Mouse (Mus musculus): ENCODE measurements at regions not wholly inside any gene's neighbourhood (a gene's known extent, or its start where the extent isn't known, plus 50 kb on each side); places are given as distances from the start of the nearest gene placed in this dataset.

DNA sequence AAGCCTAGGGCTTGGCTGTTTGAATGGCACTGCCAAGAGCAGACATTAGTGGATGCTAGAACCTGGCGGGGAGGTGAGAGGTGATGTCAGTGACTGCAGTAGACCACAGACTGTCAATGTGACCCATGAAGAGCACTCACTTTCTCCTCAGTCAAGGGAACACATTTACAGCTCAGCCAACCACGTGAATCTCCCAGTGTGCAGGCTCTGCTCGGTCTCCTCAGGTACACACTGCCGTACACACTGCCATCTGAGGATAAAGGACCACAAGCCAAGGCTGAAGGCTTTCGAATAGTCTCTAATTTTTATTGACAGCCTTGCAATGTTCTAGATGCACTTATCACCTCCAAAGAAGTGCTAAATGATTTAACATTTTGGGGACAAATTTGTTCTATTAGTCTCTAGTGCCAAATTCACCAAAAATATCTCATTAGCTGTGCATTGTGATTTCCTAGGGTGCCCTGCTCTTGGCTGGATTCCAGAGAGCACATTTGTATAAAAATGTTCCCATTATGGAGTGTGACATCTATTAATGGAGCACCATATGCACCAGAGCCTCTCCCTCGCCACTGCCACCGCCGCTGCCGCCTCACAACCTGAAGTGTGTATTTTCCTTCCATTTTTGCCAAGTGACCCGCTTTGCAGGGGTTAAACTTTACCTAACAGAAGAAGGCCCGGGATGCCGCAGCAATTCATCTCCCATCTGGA lies 168.7 kb downstream of the Zfp326 start:
- no peak overlapping the region for H3K4me3 ChIP-seq (ENCODE audit: insufficient read depth, low read length)
- no peaks in the 10 kb centered on the region for H3K4me1 ChIP-seq (ENCODE audit: control insufficient read depth, insufficient read depth, low read length)
- H3K27ac ChIP-seq (ENCODE audit: insufficient read depth, low read length) = no peak overlapping the region
- TF ChIP-seq CTCF (IDR thresholded peaks at IDR 0.05; ENCODE audit: borderline replicate concordance, insufficient read depth, low read length) (no peak), POLR2A (IDR thresholded peaks at IDR 0.05; ENCODE audit: low read depth, low read length) (no peak)

DNA sequence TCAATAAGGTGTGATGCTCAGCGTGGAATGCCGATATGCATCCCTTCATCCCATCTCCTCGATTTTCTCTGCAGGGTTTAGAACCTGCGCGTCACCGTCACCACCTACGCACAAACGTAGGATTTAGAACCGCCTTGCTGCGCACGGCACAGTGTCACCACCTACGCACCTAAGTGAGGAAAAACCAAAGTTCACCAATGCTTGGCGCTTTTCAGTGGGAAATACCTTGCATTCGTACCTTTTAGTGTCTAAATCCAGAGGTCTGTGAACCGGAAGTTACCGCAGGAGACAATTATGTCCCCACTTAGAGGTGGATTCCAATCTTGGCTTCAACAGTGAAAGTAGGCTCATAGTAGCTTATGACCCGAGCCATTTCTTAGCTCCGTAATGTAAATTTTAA lies 162.0 kb downstream of the Zfp326 start:
- no peak overlapping the region for H3K27ac ChIP-seq (ENCODE audit: insufficient read depth, low read length)
- H3K4me1 ChIP-seq (ENCODE audit: control insufficient read depth, insufficient read depth, low read length) = no peaks in the 10 kb centered on the region
- TF ChIP-seq CTCF (IDR thresholded peaks at IDR 0.05; ENCODE audit: borderline replicate concordance, insufficient read depth, low read length) (no peak), POLR2A (IDR thresholded peaks at IDR 0.05; ENCODE audit: low read depth, low read length) (no peak)
- no peak overlapping the region for H3K4me3 ChIP-seq (ENCODE audit: insufficient read depth, low read length)

DNA sequence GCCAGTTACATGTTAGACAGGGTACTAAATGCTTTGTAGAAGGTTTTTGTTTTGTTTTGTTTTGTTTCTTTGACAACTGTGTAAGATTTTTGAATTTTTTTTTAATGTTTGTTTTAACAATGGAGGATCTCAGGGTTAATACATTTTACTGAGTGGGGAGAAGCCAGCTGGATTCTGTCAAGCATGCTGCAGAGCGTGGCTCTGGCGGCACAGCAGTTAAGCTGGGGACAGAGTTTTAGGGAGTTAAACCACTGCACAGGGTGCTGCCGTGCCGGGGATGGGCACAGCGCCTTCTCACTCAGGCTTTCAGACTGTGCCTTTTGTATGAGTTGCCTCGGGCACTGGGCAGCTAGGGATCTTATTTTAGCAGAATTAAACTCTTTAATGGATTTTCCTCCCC lies 159.8 kb downstream of the Zfp326 start:
- Histone ChIP-seq H3K4me3 (ENCODE audit: insufficient read depth, low read length) (no peak overlapping the region), H3K27ac (ENCODE audit: insufficient read depth, low read length) (no peak overlapping the region), H3K4me1 (ENCODE audit: control insufficient read depth, insufficient read depth, low read length) (no peaks in the 10 kb centered on the region)
- TF ChIP-seq POLR2A (IDR thresholded peaks at IDR 0.05; ENCODE audit: low read depth, low read length) (no peak), CTCF (IDR thresholded peaks at IDR 0.05; ENCODE audit: borderline replicate concordance, insufficient read depth, low read length) (no peak)

DNA sequence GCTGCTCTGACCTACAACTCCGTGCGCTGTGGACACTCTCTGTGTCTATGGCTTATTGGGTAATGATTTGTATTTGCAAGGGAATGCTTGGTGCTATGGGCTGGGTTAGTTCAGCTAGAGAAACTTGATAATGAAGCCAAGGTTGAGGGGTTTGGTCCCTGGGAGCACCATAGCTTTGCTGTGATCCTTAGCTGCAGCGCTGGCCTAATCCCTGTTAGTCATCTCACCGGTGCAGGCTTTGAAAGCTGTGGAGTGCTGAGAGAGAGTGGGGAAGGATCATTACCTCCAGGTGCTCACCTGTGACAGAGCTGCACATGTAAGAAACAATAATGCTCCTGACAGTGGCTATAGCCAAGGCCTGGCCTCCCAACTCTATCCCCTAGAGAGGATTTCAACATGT lies 156.6 kb downstream of the Zfp326 start:
- Histone ChIP-seq H3K4me1 (ENCODE audit: control insufficient read depth, insufficient read depth, low read length) (no peaks in the 10 kb centered on the region), H3K4me3 (ENCODE audit: insufficient read depth, low read length) (no peak overlapping the region), H3K27ac (ENCODE audit: insufficient read depth, low read length) (no peak overlapping the region)
- TF ChIP-seq CTCF (IDR thresholded peaks at IDR 0.05; ENCODE audit: borderline replicate concordance, insufficient read depth, low read length) = no peak
- TF ChIP-seq POLR2A (IDR thresholded peaks at IDR 0.05; ENCODE audit: low read depth, low read length) = no peak

DNA sequence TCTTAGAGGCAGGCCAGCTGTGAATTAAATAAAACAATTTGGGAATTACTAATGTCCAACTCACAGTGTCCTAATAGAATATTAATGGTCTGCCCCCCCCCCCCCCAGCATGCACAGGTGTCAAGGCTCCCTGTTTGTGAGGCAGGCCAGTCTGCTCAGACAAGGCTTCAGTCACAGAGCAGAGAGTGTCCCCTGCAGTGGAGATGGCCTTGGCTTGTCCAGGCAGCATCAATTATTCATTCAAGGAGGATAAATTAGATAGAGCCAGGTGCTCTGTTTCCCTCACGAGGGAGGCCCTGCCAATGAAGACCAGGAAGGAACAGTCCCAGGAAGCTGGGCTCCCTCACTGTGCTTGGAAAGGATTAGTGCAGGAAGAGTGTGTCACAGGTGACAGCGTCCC lies 150.5 kb downstream of the Zfp326 start:
- TF ChIP-seq CTCF (IDR thresholded peaks at IDR 0.05; ENCODE audit: borderline replicate concordance, insufficient read depth, low read length) (no peak), POLR2A (IDR thresholded peaks at IDR 0.05; ENCODE audit: low read depth, low read length) (no peak)
- Histone ChIP-seq H3K4me1 (ENCODE audit: control insufficient read depth, insufficient read depth, low read length) (no peaks in the 10 kb centered on the region), H3K4me3 (ENCODE audit: insufficient read depth, low read length) (no peak overlapping the region), H3K27ac (ENCODE audit: insufficient read depth, low read length) (no peak overlapping the region)

DNA sequence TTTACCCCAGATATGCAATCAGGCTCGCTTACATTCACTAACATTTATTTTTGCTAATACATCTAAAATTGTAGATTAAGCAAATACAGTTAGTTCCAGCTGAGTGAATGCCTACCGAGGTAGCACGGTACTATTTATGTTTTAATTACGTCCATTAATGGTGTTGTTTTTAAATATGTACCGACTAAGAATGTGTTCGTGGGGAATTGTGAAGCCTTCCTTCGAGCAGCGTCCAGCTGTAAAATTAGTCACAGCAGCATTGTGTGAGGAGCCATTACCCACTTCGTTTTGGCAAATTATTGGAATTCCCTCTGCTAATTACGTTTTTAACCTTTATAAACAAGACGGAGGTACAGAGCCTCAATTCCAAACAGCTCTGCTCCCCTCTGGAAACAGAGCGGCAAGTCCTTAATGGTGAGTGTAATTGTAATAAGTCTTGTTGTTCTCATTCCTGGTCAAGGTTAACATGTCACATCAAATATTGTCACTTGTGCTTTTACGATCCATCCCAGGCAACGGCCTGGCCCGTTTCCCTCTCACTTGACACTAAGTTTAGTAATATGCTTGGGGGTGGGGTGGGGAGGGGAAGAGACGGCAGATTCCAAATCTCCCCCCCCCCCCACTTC lies 128.0 kb downstream of the Zfp326 start:
- Histone ChIP-seq H3K4me3 (ENCODE audit: insufficient read depth, low read length) (no peak overlapping the region), H3K27ac (ENCODE audit: insufficient read depth, low read length) (no peak overlapping the region), H3K4me1 (ENCODE audit: control insufficient read depth, insufficient read depth, low read length) (no peaks in the 10 kb centered on the region)
- TF ChIP-seq POLR2A (IDR thresholded peaks at IDR 0.05; ENCODE audit: low read depth, low read length) (no peak), CTCF (IDR thresholded peaks at IDR 0.05; ENCODE audit: borderline replicate concordance, insufficient read depth, low read length) (no peak)

DNA sequence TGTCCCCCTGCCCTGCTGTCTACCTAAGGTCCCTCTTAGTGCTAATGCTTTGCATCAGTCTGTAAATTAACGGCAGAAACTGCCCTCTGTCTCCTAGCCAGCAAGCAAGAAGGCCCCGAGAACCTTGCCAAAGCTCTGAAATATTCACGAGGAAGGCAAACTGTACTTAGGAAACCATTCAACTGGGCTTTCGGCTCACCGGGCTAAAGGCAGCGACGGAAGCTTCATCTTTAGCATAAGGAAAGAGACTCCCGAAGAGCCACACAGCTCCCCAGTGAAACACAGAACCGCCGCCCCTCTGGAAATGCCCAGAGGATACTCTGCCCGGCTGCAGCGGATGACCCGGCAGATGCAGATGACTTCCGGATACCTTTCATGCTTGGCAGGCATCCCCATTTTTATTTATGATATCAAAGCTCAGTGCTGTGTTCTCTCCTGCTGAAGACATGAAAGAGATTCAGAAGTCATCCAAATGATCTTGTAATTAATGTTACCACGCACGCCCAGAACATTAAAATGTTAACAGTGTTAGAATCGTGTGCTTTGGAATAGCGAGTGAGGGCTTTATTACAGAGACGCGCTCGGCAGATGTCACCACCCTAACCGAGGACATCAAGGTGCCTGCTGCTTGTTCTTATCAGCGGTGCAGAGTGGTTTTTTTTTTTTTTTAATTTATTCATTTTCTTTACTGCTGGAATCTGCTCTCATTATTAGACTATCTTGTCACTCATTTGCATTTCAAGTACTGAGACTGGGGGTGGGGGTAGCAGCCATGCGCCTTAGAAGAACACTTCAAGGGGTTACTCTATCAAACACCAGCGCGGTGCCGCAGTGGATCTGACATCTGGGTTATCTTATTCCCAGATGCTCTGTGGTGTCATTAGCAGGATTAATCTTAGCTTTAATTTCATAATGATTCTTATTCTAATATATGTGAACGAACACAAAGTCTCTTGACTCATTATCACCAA lies 127.2 kb downstream of the Zfp326 start:
- Histone ChIP-seq H3K4me1 (ENCODE audit: control insufficient read depth, insufficient read depth, low read length) (no peaks in the 10 kb centered on the region), H3K27ac (ENCODE audit: insufficient read depth, low read length) (no peak overlapping the region), H3K4me3 (ENCODE audit: insufficient read depth, low read length) (no peak overlapping the region)
- TF ChIP-seq CTCF (IDR thresholded peaks at IDR 0.05; ENCODE audit: borderline replicate concordance, insufficient read depth, low read length) (no peak), POLR2A (IDR thresholded peaks at IDR 0.05; ENCODE audit: low read depth, low read length) (no peak)

DNA sequence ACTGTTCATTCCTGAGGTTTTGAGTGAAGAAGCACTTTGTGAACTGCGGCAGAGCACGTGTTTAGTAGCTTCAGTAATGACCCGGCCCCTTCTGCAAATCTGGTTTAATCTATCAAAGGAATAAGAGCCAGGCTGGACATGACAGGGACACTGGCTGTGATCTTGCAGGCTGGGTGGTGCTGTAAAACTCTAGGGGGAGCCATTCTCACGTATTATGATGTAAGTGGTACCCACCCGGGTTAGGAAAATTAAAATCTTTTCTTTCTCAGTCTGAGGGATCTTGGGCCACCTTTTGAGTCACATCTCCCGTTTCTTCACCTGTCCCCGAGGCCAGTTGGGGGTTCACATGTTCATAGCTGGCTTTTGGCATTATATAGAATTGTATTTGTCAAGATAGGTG lies 126.0 kb downstream of the Zfp326 start:
- 0 out of 2 replicates have a peak, but pooled peaks have one; percentile 14 for TF ChIP-seq CTCF (IDR thresholded peaks at IDR 0.05; ENCODE audit: borderline replicate concordance, insufficient read depth, low read length)
- TF ChIP-seq POLR2A (IDR thresholded peaks at IDR 0.05; ENCODE audit: low read depth, low read length) = no peak
- Histone ChIP-seq H3K4me1 (ENCODE audit: control insufficient read depth, insufficient read depth, low read length) (no peaks in the 10 kb centered on the region), H3K4me3 (ENCODE audit: insufficient read depth, low read length) (no peak overlapping the region)

DNA sequence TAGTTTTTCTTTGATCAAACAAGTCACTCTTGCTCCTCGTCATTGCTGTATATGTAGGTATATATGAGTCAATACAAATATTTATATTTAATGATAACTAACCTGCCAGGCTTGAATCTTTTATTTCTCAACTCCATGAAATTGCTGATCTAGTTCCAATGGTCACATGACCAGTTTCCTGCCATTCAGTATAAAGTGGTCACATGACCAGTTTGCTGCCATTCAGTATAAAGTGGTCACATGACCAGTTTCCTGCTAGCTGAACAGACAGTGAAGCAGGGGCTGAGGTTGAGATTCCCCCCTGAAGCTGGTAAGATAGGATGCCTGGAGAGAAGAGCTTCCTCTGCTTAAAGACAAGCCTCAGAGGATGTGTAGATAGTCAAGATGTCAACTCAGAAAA lies 117.9 kb downstream of the Zfp326 start:
- no peak overlapping the region for H3K4me3 ChIP-seq (ENCODE audit: insufficient read depth, low read length)
- no peaks in the 10 kb centered on the region for H3K4me1 ChIP-seq (ENCODE audit: control insufficient read depth, insufficient read depth, low read length)
- TF ChIP-seq CTCF (IDR thresholded peaks at IDR 0.05; ENCODE audit: borderline replicate concordance, insufficient read depth, low read length) = no peak
- no peak for TF ChIP-seq POLR2A (IDR thresholded peaks at IDR 0.05; ENCODE audit: low read depth, low read length)
- no peak overlapping the region for H3K27ac ChIP-seq (ENCODE audit: insufficient read depth, low read length)

More for the DNA sequence above, 126.0 kb downstream of the Zfp326 start:
- H3K27ac ChIP-seq (ENCODE audit: insufficient read depth, low read length) = no peak overlapping the region

Data from embryonic fibroblast, embryonic 13.5 days (primary cell).